Mouse (Mus musculus) Muller cell, postnatal 12 days (primary cell): Measurements from ENCODE around the gene AU015836.
"Not testable (repeated sequence)": the region's sequence is repeated elsewhere in the genome, so short reads cannot be mapped to it uniquely, and the experiment has no call there.

Experiments
- DNase-seq: peaks from one replicate; pipeline ENCODE4 v3.0.0-alpha.2; 2015; ENCODE audit errors: inconsistent ontology term

Gene AU015836

DNA sequence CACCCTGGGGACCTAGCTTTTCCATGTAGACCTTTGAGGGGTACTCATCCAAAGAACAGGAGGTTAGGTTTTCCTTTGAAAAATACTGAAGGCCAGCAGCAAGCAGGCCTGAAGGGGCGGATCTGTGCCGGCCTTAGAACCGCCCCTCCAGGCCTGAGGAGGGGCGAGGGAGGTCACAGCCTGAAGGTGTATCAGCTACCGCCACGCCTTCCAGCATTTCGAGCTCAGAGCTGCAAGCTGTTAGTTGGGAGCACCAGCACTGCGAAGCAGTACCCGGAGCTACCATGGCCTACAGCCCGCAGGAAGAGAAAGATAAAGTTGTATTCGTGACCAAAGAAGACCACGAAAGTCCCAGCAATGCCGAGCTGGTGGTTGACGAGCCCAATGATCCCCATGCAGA, at the start of gene AU015836:
Gene AU015836 (plus strand): TSS at position 216 of the 400 bp plus-strand sequence.
- no peak for DNase-seq

GRCm38 (mm10) chrX:93919017-93919416, 49.4 kb upstream of the AU015836 start:
- no peak for DNase-seq

GRCm38 (mm10) chrX:93928379-93928778, 40.1 kb upstream of the AU015836 start:
- DNase-seq = no peak

DNA sequence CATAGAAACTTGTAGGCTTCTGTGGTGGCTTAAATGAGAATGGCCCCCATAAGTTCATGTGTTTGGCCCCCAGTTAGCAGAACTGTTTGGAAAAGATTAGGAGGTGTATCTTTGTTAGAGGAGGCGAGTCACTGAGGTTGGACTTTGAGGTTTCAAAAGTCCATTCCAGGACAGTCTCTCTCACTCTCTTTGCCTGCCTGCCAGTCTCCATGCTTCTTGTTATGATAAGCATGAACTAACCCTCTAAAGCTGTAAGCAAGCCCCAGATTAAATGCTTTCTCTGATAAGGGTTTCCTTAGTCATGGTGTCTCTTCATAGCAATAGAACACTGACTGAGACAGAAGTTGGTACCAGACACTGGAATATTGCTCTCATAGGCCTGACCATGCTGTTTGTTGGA, 39.7 kb upstream of the AU015836 start:
- DNase-seq = no peak

DNA sequence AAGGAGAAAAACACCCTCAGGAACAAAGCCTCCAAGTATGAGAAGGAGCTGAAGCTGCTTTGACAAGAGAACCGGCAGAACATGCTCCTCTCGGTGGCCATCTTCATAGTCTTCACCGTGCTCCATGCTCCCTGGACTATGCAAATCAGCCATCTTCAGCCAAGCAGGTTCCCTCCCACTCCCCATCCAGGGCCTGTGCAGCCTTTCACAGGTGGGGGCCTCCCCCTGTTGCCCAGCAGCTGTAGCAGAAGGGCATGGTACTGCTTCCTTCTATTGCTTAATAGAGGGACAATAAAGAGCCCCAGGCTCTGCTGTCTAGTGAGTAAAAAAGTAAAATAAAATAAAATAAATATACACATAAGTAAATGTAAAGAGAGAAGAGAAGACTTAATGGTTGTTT, 36.8 kb upstream of the AU015836 start:
- DNase-seq = no peak

DNA sequence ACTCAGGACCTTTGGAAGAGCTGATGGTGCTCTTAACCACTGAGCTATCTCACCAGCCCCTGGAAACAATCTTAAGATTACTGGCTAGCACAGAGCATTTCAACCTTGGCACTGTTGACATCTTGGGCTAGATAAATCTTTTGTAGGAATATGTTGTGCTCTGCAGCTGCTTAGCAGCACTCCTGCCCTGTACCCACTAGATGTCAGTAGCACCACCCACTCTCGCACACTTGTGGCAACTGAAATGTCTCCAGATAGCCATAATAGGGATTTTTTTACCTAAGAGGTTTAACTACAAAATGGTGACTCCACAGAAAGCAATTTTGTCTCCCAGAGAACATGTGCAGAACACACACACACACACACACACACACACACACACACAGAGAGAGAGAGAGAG, 11.7 kb upstream of the AU015836 start:
- DNase-seq = peak; percentile 33

- DNase-seq = no peak
Measured at GRCm38 (mm10) chrX:93958502-93958901, 10.0 kb upstream of the AU015836 start.

DNA sequence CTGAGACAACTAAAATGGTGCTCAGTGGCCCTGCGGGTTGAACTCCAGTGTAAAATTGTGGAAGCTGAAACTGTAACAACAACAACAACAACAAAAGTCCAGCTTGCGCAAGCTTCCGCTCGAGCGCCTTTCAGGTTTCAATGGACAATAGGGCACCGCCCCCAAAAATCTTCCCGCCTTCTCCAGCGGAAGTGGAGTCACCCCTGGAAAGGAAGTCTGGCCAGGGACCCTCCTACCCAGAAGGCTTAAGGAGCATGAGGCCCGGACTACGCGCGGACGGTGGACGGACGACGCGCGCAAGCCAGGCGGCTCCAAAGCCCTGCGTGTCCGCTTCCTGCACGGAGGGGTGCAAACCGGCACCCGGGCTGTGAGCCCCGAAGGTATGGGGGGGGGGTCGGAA, 11.9 kb downstream of the AU015836 start:
- no peak for DNase-seq

DNA sequence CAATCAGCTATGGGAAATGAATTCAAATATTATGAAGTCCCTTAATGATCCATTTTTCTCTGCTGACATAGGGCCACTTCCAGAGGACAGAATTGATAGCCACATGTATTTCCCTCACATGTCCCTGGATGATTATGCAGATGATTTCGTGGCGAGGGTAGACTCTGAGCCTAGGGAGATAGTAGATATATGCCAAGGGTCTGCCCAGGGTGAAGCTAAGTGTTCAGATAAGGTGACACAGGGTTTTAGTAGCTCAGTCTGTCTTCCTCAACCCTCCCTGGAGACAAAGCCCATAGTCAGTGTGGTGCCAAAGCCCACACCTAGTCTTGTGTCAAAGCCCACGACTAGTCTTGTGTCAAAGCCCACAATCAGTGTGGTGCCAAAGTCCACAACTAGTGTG, 13.7 kb downstream of the AU015836 start:
- DNase-seq = no peak

GRCm38 (mm10) chrX:93985096-93985495, 16.6 kb downstream of the AU015836 start:
- not testable (repeated sequence) for DNase-seq

- peak; percentile 31 for DNase-seq
Measured at GRCm38 (mm10) chrX:94006991-94007390, 38.5 kb downstream of the AU015836 start.

- DNase-seq = no peak
Measured at GRCm38 (mm10) chrX:94009442-94009841, 41.0 kb downstream of the AU015836 start.

DNA sequence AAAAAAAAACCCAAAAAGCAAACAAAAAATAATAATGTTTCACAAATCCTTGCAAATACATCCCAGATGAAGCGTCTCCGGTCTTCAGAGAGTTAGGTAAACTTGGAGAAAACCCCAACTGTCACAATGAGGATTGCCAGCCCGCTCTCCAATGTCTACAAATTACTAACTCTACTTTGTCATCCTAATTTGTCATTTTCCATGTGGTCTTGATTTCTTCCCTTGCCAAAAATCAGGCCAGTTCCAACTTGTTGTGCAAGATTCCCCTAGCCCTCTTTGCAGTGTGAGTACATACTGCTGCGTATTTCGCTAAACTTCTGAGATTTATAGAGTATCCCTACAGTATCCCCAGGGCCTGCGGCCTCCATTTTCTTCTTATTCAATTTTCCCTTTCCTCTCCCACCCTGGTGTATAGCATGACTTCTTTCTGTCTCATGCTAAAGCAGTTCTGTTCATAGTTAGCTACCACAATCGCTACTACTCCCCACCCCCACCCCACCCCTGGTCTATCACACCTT, 43.3 kb downstream of the AU015836 start:
- no peak for DNase-seq

DNA sequence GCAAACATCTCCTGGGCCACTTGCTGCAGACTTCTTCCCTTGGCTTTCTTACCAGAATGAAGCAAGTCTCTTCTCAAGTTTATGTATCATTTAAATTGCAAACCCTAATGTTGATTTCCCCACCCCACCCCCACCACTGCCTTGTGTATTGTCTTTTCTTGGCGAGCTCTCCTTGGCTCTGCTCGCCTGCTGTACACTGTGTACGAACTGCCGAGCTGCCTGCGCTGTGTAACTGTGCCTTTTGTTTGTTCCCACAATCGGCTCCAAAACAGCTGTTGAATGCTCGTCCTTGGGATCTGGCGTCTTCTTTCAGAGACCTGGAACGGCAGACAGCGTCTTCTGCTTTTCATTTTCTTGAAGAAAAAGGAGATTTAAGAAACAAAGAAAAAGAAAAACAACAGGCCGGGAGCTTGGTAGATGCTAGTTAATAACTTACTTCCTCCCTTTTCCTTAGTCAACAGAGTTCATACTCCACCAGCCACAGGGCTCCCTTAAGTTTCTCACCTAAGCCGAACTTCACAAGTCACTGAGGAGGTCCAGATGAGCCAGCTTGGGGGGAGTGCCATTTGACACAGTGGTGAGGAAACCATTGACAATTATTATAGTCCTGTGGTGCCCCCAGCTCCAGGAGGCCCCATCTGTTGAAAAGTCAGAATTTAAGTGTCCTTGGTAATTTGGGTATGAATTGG, 44.2 kb downstream of the AU015836 start:
- peak; percentile 13 for DNase-seq

GRCm38 (mm10) chrX:94016891-94017290, 48.4 kb downstream of the AU015836 start:
- no peak for DNase-seq

GRCm38 (mm10) chrX:94022264-94022874, 53.9 kb downstream of the AU015836 start:
- peak; percentile 79 for DNase-seq
